Mouse (Mus musculus) heart, adult 18-20 months (tissue): ENCODE measurements around the gene Olfr493. TPM values are rescaled to one million over a fixed set of nuclear protein-coding genes. Genes with fewer than 3 reads are reported as not detected.

Experiments used
- DNase-seq, 2 experiments: peaks; one replicate each; pipeline ENCODE4 v3.0.0; 2021 to 2022; ENCODE audit warnings: mixed read lengths in 1 of 2
- long read RNA-seq, 2 experiments: library from polyadenylated mRNA; stranded (forward); transcript quantifications; one replicate each; pipeline ENCODE4 v2.0.0; 2021
- total RNA-seq, 2 experiments: library from RNA; stranded (reverse); gene quantifications; 2 replicates each; pipeline ENCODE4 v1.2.3; 2021

The Olfr493 gene
- total RNA-seq = not detected
- long read RNA-seq, experiment 1 = 0 reads
- long read RNA-seq, experiment 2 = 0 reads

- no peak for DNase-seq
Measured at GRCm38 (mm10) chr7:108346879-108347278, at the start of gene Olfr493. Olfr493 (minus strand) TSS chr7:108346979.

- DNase-seq = no peak
Measured at GRCm38 (mm10) chr7:108392867-108393266, 46.1 kb upstream of the Olfr493 start, which contains the start of gene Olfr495. Olfr495 (plus strand) TSS chr7:108393167.

- no peak for DNase-seq
Measured at GRCm38 (mm10) chr7:108365035-108365434, 18.3 kb upstream of the Olfr493 start, which contains the start of gene Olfr494. Olfr494 (plus strand) TSS chr7:108365335.

- no peak for DNase-seq
Measured at GRCm38 (mm10) chr7:108323574-108323973, 23.2 kb downstream of the Olfr493 start, which contains the start of gene Olfr492. Olfr492 (minus strand) TSS chr7:108323674.

- DNase-seq = no peak
Measured at GRCm38 (mm10) chr7:108313151-108313550, 33.6 kb downstream of the Olfr493 start, which contains the start of gene Olfr491. Olfr491 (plus strand) TSS chr7:108313451.

Other genes with a start within 250 kb of the Olfr493 start
- 1 to 10 TPM in 1 of 2 experiments, under 1 TPM in 1; 0.87 to 1.1 TPM for gene Olfr482, start 249.4 kb downstream of the Olfr493 start, total RNA-seq
- not detected for gene Olfr483, start 246.1 kb downstream of the Olfr493 start, total RNA-seq
- not detected for gene Olfr484, start 219.5 kb downstream of the Olfr493 start, total RNA-seq
- not detected for gene Olfr485, start 187.1 kb downstream of the Olfr493 start, total RNA-seq
- not detected for gene Olfr486, start 174.2 kb downstream of the Olfr493 start, total RNA-seq
- gene Olfr487, start 132.3 kb downstream of the Olfr493 start, total RNA-seq = not detected
- gene Olfr488, start 88.6 kb downstream of the Olfr493 start, total RNA-seq = not detected
- gene Olfr490, start 58.0 kb downstream of the Olfr493 start, total RNA-seq = not detected
- gene Olfr491, start 33.5 kb downstream of the Olfr493 start, total RNA-seq = not detected
- gene Olfr492, start 23.3 kb downstream of the Olfr493 start, total RNA-seq = not detected
- not detected for gene Olfr494, start 18.4 kb upstream of the Olfr493 start, total RNA-seq
- not detected for gene Olfr495, start 46.2 kb upstream of the Olfr493 start, total RNA-seq
- gene Olfr497, start 73.4 kb upstream of the Olfr493 start, total RNA-seq = not detected
- not detected for gene Olfr498, start 118.3 kb upstream of the Olfr493 start, total RNA-seq
- not detected for gene Olfr502, start 178.1 kb upstream of the Olfr493 start, total RNA-seq
- not detected for gene Olfr503, start 197.5 kb upstream of the Olfr493 start, total RNA-seq
- not detected for gene Olfr504, start 218.8 kb upstream of the Olfr493 start, total RNA-seq